Mouse (Mus musculus) neural tube, postnatal 0 days (tissue): Measurements from ENCODE around the gene Zfp706. TPM values are rescaled to one million over a fixed set of nuclear protein-coding genes. Genes with fewer than 3 reads are reported as not detected.

Source experiments
- polyA plus RNA-seq: library from polyadenylated mRNA; unstranded; fragments of >200 nt; fragmentation: Nextera tagmentation; extraction: Ambion mirVana; gene quantifications from 2 replicates; pipeline ENCODE4 v1.2.1, GENCODE M21; 2015

Gene Zfp706
- polyA plus RNA-seq = 448 and 485 TPM in 2 replicates

DNA sequence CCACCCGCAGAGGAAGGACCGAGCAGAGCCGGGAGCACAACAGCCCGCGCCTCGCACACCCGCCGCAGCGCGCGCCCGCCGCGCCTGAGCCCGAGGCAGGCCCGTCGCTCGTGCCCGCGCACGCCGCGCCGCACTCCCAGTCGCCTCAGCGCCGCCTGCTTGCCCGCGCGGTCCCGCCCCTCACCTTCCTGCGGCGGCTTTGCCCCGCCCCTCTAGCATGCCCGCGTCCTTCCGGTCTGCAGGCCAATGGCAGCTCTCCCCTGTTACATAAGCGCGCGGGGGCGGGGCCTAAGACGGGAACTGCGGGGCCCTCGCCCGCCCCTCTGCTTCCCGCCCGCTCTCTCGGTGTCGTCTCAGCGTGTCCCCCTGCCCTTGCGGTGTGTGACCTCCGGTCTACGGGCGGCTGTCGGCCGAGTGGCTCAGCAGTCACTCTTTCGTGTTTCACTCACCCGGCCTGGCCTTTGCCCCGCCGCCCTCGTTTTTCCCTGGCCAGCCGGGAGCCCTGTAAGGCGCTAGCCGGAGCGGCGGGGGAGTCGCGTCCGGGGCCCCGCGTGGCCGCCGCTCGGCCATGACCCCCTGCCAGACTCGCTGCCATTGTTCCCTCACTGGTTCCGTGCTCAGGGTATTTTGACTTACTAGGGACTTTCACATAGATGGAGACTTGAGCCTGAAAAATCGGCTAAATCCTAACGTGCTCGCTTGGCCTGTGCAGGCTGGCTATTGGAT lies at the start of gene Zfp706:
Gene Zfp706 (minus strand): TSS at position 541 of the 726 bp plus-strand sequence.

